Mouse (Mus musculus): ENCODE measurements around the gene Tbxa2r.

The Tbxa2r gene

DNA sequence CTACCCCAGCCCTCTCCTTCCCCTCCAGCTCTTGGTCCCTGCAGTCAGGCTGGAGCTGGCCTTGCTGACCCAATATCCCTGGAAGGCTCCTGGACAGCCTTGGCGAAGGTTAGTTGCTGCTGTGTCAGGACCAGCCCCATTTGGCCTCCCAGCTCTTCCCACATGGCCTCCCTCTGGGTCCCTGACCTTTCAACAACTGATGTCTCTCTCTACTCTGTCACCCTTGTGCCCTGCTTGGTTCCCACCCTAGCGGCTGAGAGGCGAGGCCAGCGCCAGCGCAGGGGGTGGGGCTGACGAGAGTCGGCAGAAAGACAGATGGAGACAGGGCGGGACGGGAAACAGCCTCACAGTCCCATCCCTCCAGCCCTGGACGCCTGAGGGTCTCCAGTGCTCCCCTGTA is at the start of gene Tbxa2r:
TSS of gene Tbxa2r (plus strand) at position 346 of the 400 bp plus-strand sequence.
- in situ Hi-C loops (cut with MboI; ENCODE audit: unreplicated experiment in 2 of 2): no loop called here

DNA sequence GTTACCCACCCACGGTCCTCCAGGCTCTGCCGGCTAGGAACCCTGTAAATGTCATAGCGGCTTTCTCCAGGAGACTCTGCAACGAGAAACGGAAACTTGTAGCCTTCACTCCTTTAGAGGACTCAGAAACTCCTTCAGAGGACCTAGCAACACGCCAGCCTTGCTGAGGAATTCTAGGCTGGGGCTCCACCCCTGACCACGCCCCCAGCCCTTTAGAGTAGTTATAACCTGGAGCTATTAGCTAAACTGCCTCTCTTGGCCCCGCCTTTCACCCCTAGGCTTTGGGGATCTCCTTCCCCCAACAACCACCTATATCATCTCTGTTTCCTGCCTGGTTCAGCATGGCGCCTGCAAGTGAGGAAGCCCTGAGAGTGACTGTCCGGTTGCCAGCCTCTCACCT is 49.0 kb upstream of the Tbxa2r start:
- in situ Hi-C loops (cut with MboI; ENCODE audit: unreplicated experiment in 2 of 2): no loop called here

DNA sequence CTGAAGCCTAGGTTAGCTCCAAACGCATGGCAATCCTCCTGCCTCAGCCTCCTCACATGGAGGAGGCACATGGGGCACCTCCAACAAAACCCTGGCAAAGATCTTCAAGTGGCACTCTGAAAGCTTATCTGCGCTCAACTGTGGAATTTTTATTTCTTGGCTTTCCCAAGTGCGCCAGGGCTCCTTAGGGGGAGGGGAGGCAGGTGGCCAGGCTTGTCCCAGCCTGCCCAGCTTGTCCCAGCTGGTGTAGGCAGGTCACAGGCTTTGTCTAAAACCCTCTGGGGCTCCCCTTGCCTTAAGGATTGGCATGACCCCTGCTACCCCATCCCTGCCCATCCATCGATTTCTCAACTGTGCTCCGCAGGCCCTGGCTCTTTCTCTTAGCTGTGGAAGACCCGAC is 44.3 kb upstream of the Tbxa2r start:
- in situ Hi-C loops (cut with MboI; ENCODE audit: unreplicated experiment in 2 of 2): no loop called here

DNA sequence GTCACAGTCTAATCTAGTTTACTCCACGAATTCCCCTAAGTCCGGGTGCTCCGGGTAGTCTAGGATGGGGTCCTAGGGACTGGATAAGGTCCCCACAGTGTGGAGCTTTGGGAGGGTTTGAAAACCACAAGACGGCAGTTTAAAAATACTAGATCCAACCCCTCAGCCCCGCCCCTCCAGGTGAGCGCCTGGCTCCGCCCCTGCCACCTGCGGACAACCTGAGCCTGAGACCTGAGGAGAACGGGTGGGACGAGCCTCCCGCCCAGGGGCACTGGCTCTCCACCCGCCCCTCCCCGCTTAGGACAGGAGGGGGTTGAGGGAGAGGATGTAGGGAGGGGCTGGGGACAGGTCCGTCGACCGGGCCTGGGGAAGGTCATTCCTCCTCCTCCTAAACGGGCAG is 43.8 kb upstream of the Tbxa2r start:
- in situ Hi-C loops (cut with MboI; ENCODE audit: unreplicated experiment in 2 of 2): loop anchor here (5.0 kb wide), 3 partner anchors 37 to 87 kb away; partner anchors contain the start of gene Gipc3 (in 1 of the 2)

GRCm38 (mm10) chr10:81285694-81286450 is 42.7 kb upstream of the Tbxa2r start:
- in situ Hi-C loops (cut with MboI; ENCODE audit: unreplicated experiment in 2 of 2): loop anchor here (5.0 kb wide), 3 partner anchors 39 to 89 kb away; partner anchors contain the start of gene Gipc3 (in 1 of the 2)

DNA sequence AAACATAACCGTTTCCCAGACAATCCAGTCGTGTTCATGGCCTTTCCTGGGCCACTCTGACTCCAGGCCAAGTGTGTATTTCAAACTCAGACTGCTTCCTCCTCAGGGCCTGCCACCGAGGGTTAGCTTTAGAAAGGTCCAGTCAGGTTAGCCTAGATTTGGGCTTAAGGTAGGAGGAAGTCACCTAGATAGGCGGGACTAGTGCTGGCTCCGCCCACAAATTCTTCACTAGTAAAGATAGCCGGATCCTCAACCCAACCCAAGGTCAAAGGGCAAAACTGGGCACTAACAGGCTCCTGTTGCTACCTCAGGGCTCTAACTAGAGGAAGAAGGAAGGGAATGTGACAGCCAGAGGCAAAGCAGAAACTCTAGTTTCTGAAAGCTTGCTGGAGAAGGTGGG is 41.9 kb upstream of the Tbxa2r start:
- in situ Hi-C loops (cut with MboI; ENCODE audit: unreplicated experiment in 2 of 2): loop anchor here (5.0 kb wide), 3 partner anchors 39 to 89 kb away; partner anchors contain the start of gene Gipc3 (in 1 of the 2)

DNA sequence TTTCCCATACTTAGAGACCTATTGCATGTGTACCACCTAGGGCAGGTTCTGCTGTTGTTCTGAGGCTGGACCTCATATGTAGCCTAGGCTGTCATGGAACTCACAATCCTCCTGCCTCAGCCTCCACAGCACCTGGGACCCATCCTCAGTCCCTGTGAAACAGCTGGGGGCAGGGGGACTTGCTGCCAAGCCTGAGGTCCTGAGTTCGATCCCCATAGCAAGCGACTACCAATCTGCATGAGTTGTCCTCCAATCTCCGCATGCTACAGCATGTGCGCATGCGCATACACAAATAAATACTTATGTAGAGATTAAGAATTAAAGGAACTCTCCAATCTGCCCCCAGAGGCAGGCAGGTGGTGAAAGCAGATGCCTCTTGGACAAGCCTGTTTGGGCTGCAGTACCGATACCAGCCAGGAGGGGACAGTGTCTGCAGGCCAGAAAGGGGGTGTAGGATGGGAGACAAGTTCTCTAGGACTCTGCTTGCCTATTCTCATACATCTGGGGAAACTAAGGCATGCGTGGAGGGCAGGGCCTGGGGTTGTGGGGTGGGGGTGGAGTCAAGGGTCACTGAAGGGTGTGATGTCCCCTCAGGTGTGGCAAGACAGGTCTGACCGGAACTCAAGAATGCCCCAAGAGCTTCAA is 40.9 kb upstream of the Tbxa2r start:
- in situ Hi-C loops (cut with MboI; ENCODE audit: unreplicated experiment in 2 of 2): loop anchor here (5.0 kb wide), 3 partner anchors 40 to 90 kb away; partner anchors contain the start of gene Gipc3 (in 1 of the 2)

DNA sequence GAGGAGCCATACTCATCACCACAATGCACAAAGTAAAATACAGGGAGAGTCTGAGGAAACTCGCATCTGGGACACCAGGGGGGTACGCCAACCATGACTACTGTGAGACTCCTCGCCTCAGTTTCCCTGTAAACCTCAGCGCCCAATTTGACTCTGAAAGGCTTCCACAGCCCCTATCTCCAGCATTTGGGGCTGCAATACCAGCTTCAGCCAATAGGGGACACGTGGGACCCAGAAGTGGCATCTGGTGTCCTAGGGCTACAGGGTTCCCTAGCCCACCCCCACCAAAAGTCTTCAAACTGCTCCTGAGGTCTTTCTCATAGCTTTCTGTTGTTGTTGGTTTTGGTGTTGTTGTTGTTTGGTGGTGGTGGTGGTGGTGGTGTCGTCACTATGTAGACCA is 39.9 kb upstream of the Tbxa2r start:
- in situ Hi-C loops (cut with MboI; ENCODE audit: unreplicated experiment in 2 of 2): loop anchor here (5.0 kb wide), 3 partner anchors 41 to 91 kb away; partner anchors contain the start of gene Gipc3 (in 1 of the 2)

DNA sequence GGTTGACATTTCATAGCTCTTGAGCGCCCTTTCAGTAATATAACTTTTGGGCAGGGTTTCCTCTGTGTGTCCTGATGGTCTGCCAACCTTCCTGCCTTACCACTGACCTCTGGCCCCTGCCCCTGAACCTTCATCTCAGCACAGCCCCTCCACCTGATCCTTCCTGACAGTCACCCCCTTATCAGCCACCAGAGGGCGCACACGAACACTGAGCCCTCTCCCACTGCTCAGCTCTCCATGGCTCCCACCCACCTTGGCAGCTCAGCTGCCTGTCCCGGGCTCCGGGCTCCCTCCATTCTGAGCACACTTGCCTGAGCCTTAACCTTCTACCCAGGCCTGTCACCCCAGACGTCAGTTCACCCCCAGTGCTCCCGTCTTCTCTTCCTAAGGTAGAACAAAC is 39.3 kb upstream of the Tbxa2r start:
- in situ Hi-C loops (cut with MboI; ENCODE audit: unreplicated experiment in 2 of 2): loop anchor here (5.0 kb wide), 3 partner anchors 42 to 92 kb away; partner anchors contain the start of gene Gipc3 (in 1 of the 2)

- in situ Hi-C loops (cut with MboI; ENCODE audit: unreplicated experiment in 2 of 2): loop anchor here (5.0 kb wide), 3 partner anchors 43 to 93 kb away; partner anchors contain the start of gene Gipc3 (in 2 of the 2)
Measured at GRCm38 (mm10) chr10:81289811-81290210, 38.7 kb upstream of the Tbxa2r start.

DNA sequence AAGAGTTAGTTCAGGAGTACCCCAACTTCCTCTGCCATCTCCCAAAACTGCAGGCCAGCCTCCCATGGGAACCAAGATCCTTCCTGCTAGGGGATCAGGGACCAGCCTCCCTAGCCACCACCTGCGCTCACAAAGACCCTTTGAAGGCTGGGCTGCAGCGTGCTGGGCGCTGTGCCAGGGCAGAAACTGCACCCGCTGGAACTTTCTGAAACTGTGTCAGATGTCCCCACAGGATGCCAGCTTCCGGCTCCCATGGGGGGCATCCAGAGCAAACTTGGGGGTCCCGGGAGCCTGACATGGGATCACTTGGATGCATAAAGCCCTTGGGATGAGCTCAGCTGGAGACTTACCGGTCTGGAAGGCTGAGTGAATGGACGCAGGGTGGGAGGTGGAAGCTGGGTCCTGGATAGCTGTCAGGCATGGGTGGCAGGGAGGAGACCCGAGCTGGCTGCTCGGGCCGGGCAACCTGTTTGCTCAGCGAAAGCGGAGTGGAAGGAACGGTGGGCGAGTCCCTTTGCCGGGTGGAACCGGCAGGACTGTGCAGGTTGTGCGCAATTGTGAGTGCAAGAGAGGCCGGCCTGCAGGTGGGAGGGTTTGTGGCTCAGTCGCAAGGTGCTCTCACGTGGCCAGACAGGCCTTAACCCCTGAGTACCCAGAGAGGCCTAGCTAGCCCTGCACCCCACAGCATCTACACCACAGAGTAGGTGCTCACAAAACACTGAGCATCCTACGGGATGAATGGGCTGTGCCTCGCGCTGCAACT is 37.7 kb upstream of the Tbxa2r start:
- in situ Hi-C loops (cut with MboI; ENCODE audit: unreplicated experiment in 2 of 2): loop anchor here in 1 of 2 experiments (5.0 kb wide), 1 partner anchor 51 kb away; the partner anchor contains the start of gene Gipc3

DNA sequence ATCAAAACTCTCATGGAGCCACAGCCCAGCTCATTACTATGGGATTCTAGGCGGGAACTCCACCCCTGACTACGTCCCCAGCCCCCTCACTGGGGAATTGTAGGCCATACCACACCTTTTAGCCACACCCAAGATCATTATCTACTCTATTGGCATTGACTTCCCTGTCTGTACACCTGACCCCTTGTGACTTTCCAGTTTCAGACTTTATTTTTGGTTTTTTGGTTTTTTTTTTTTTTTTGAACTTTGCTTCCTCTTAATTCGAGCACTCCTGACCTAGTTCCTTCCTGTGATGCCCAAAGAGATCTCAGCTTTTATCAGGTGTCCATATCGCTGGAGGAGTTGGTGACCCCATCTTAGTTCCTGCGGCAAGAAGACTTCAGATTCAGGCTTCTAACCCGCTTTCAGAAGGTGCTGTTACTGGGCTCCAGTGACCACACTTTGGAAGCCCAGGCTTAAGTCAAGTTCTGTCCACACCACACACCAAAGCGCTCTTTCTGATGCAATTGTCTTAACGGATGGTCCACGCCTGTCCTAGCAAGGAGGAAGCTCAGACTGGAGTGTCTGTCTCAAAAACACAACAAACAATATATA is 36.9 kb upstream of the Tbxa2r start, which contains the start of gene Tjp3:
TSS of gene Tjp3 (minus strand) at position 71 of the 594 bp plus-strand sequence.
- in situ Hi-C loops (cut with MboI; ENCODE audit: unreplicated experiment in 2 of 2): loop anchor here in 1 of 2 experiments (5.0 kb wide), 1 partner anchor 51 kb away; the partner anchor contains the start of gene Gipc3

DNA sequence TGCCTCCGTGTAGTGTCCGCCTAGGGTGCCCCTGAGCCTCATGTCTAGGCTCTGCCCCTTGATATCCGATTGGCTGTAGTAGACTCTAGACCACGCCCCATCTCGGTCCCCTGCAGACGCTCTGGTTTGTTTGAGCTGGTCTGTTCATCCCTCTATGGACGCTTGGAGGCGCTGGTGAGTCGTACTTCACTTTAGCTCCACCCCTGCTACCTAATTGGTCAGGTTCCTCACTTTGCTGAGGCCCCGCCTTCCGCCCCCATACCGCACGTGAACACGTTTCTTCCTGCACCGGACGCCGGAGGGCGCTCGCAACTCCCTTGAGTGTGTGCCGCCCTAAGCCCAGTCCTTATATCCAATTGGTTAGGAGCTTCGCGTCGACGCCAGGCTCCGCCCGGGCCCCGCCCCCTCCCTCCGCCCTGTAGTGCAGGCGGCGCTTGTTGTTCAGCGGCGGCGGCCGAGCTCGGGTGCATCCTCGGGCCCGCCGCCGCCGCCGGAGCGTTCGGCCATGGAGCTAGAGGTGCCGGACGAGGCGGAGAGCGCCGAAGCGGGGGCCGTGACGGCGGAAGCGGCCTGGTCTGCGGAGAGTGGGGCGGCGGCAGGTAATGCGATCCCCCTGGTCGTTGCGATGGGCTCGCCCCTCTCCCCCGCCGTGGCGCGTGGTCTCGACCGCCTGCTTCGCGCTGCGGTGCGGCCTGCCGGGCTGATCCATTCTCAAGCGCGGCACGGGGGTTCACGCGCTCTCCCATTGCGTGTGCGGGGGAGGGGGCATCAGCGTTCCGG is 35.8 kb upstream of the Tbxa2r start, which contains the start of gene Pip5k1c:
TSS of gene Pip5k1c (plus strand) at position 410 of the 780 bp plus-strand sequence.
- in situ Hi-C loops (cut with MboI; ENCODE audit: unreplicated experiment in 2 of 2): loop anchor here in 1 of 2 experiments (5.0 kb wide), 1 partner anchor 50 kb away; the partner anchor contains the start of gene Gipc3

GRCm38 (mm10) chr10:81293334-81294030 is 35.0 kb upstream of the Tbxa2r start:
- in situ Hi-C loops (cut with MboI; ENCODE audit: unreplicated experiment in 2 of 2): loop anchor here in 1 of 2 experiments (5.0 kb wide), 1 partner anchor 49 kb away; the partner anchor contains the start of gene Gipc3

GRCm38 (mm10) chr10:81294442-81294841 is 34.1 kb upstream of the Tbxa2r start:
- in situ Hi-C loops (cut with MboI; ENCODE audit: unreplicated experiment in 2 of 2): loop anchor here in 1 of 2 experiments (5.0 kb wide), 1 partner anchor 48 kb away; the partner anchor contains the start of gene Gipc3

GRCm38 (mm10) chr10:81295185-81295584 is 33.3 kb upstream of the Tbxa2r start:
- in situ Hi-C loops (cut with MboI; ENCODE audit: unreplicated experiment in 2 of 2): no loop called here

DNA sequence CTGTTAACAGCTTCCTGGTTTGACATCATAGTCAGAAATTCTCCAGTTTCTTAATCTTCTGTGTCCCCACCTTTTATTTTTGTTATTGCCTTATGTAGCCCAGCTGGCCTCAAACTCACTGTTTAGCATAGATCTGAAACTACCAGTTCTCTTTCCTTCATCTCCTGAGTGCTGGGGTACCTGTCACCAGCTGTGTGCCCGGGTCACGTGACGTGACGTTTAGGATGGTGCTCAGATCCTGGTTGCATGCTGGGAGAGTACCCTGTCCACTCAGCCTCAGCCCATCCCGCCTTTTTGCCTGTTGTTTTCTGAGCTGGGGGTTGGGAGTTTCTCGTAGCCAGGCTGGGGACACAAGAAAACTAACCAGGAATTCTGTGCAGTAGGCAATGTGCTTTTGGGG is 31.3 kb upstream of the Tbxa2r start:
- in situ Hi-C loops (cut with MboI; ENCODE audit: unreplicated experiment in 2 of 2): no loop called here

- in situ Hi-C loops (cut with MboI; ENCODE audit: unreplicated experiment in 2 of 2): no loop called here
Measured at GRCm38 (mm10) chr10:81297845-81298244, 30.7 kb upstream of the Tbxa2r start.

All from v-Abl transformed pro-B cells (cell line).